Mouse (Mus musculus) ES-E14 (cell line): Measurements from ENCODE around the gene Sdccag8. TPM values are rescaled to one million over a fixed set of nuclear protein-coding genes. Genes with fewer than 3 reads are reported as not detected.

Experiments used
- DNase-seq: peaks from one replicate; pipeline ENCODE4 v3.0.0-alpha.2; 2013; ENCODE audit warnings: low read depth, low spot score
- H3K27ac ChIP-seq: 2 replicates; pipeline ENCODE4 v1.5.1; 2012; ENCODE audit warnings: low read depth, mild to moderate bottlenecking, low read length, moderate library complexity, mixed read lengths; ENCODE audit not compliant: poor library complexity, insufficient read depth, severe bottlenecking
- H3K36me3 ChIP-seq: 2 replicates; pipeline ENCODE4 v1.6.1; 2012; ENCODE audit warnings: mild to moderate bottlenecking, low read length, moderate library complexity, mixed read lengths; ENCODE audit not compliant: control insufficient read depth, poor library complexity, insufficient read depth, severe bottlenecking
- H3K4me1 ChIP-seq, 2 experiments: fragments of 150-350 bp in 1 of 2; sonication (generic) in 1 of 2; 2 replicates each; pipeline ENCODE4 v1.6.1; 2012; ENCODE audit warnings: low read length in 2 of 2, mild to moderate bottlenecking in 1 of 2, mixed read lengths in 1 of 2; ENCODE audit not compliant: control insufficient read depth in 2 of 2, insufficient read depth in 2 of 2, poor library complexity in 1 of 2
- H3K4me3 ChIP-seq, 2 experiments: fragments of 150-350 bp in 1 of 2; sonication (generic) in 1 of 2; 2 replicates each; pipeline ENCODE4 v1.5.1; 2012; ENCODE audit warnings: low read length in 2 of 2, low read depth in 1 of 2, mild to moderate bottlenecking in 1 of 2, mixed read lengths in 1 of 2; ENCODE audit not compliant: insufficient read depth in 1 of 2, poor library complexity in 1 of 2, severe bottlenecking in 1 of 2
- H3K9ac ChIP-seq: 2 replicates; pipeline ENCODE4 v1.6.1; 2012; ENCODE audit warnings: low read depth, mild to moderate bottlenecking, low read length, mixed read lengths; ENCODE audit not compliant: poor library complexity, insufficient read depth, severe bottlenecking
- H3K9me3 ChIP-seq: fragments of 150-350 bp; sonication (generic); 2 replicates; pipeline ENCODE4 v1.6.1; 2012; ENCODE audit warnings: low read depth, mild to moderate bottlenecking, low read length; ENCODE audit not compliant: control insufficient read depth, insufficient read depth
- CHD2 ChIP-seq: IDR thresholded peaks from 2 replicates; pipeline ENCODE4 v1.6.1; 2014; ENCODE audit warnings: mild to moderate bottlenecking, low read depth, low read length, inconsistent platforms
- HCFC1 ChIP-seq: IDR thresholded peaks from 2 replicates; pipeline ENCODE4 v1.6.1; 2012; ENCODE audit warnings: low read length, inconsistent platforms, borderline replicate concordance; ENCODE audit not compliant: insufficient read depth
- MAFK ChIP-seq: IDR thresholded peaks from 2 replicates; pipeline ENCODE4 v1.6.1; 2014; ENCODE audit warnings: mild to moderate bottlenecking, low read depth, low read length, inconsistent platforms; ENCODE audit not compliant: insufficient read depth
- ZC3H11A ChIP-seq: IDR thresholded peaks from 2 replicates; pipeline ENCODE4 v1.6.1; 2012; ENCODE audit warnings: low read depth, mild to moderate bottlenecking, inconsistent platforms, low read length, borderline replicate concordance
- ZNF384 ChIP-seq: IDR thresholded peaks from 2 replicates; pipeline ENCODE4 v1.6.1; 2012; ENCODE audit warnings: low read depth, low read length, inconsistent platforms
- in situ Hi-C, 2 experiments: fragments of 600-800 bp; cut with MboI; formaldehyde crosslinking; loops; one replicate each; pipeline ENCODE4 v1.15.1; 2025; ENCODE audit warnings: low sequenced_read_pairs in 2 of 2, inconsistent platforms in 1 of 2; ENCODE audit not compliant: unreplicated experiment in 2 of 2
- total RNA-seq: library from RNA; depleted of rRNA; stranded (reverse); fragments of 300-350 nt; gene quantifications from 2 replicates; pipeline ENCODE4 v1.2.3, GENCODE M21; 2012

The Sdccag8 gene
- total RNA-seq, 1 experiment = 5.0 TPM

- Histone ChIP-seq H3K9ac (no peak overlapping the region), H3K36me3 (no peaks in the 10 kb centered on the region), H3K4me3 (no peak overlapping the region), H3K27ac (no peak overlapping the region), H3K4me1 (no peaks in the 10 kb centered on the region), H3K9me3 (no peaks in the 10 kb centered on the region)
- no peak for TF ChIP-seq CHD2
- TF ChIP-seq HCFC1 = no peak
- TF ChIP-seq ZNF384 = no peak
- DNase-seq = no peak
- in situ Hi-C loops = no loop called here
Observed at GRCm38 (mm10) chr1:176930574-176930973, 116.1 kb downstream of the Sdccag8 start.

- Histone ChIP-seq H3K9ac (no peak overlapping the region), H3K36me3 (no peaks in the 10 kb centered on the region), H3K27ac (no peak overlapping the region), H3K9me3 (no peaks in the 10 kb centered on the region), H3K4me3 (no peak overlapping the region), H3K4me1 (no peaks in the 10 kb centered on the region)
- no peak for DNase-seq
- TF ChIP-seq MAFK (no peak), ZC3H11A (no peak), CHD2 (no peak), ZNF384 (no peak), HCFC1 (no peak)
- in situ Hi-C loops = no loop called here
Observed at GRCm38 (mm10) chr1:176930981-176931500, 116.6 kb downstream of the Sdccag8 start.

- H3K9ac ChIP-seq = no peak overlapping the region
- no peaks in the 10 kb centered on the region for H3K4me1 ChIP-seq
- H3K36me3 ChIP-seq = no peaks in the 10 kb centered on the region
- no peak for DNase-seq
- H3K9me3 ChIP-seq = no peaks in the 10 kb centered on the region
- no peak for TF ChIP-seq ZC3H11A
- no peak for TF ChIP-seq CHD2
- TF ChIP-seq MAFK = no peak
- TF ChIP-seq HCFC1 = no peak
- no peak for TF ChIP-seq ZNF384
- in situ Hi-C loops = no loop called here
- H3K27ac ChIP-seq = no peak overlapping the region
- no peak overlapping the region for H3K4me3 ChIP-seq
Observed at GRCm38 (mm10) chr1:176931511-176931910, 117.1 kb downstream of the Sdccag8 start.

GRCm38 (mm10) chr1:176932320-176932950 lies 118.0 kb downstream of the Sdccag8 start:
- in situ Hi-C loops = no loop called here
- Histone ChIP-seq H3K4me3 (no peak overlapping the region), H3K9me3 (no peaks in the 10 kb centered on the region), H3K4me1 (no peaks in the 10 kb centered on the region), H3K27ac (no peak overlapping the region), H3K36me3 (no peaks in the 10 kb centered on the region), H3K9ac (no peak overlapping the region)
- no peak for TF ChIP-seq HCFC1
- no peak for TF ChIP-seq ZNF384
- TF ChIP-seq MAFK = no peak
- TF ChIP-seq CHD2 = no peak
- TF ChIP-seq ZC3H11A = no peak
- DNase-seq = no peak

GRCm38 (mm10) chr1:176933319-176933718 lies 118.9 kb downstream of the Sdccag8 start:
- in situ Hi-C loops = no loop called here

More at GRCm38 (mm10) chr1:176933319-176933718, 118.9 kb downstream of the Sdccag8 start:
- TF ChIP-seq ZC3H11A (no peak), MAFK (no peak), ZNF384 (no peak), CHD2 (no peak), HCFC1 (no peak)
- H3K9ac ChIP-seq = no peak overlapping the region
- DNase-seq = no peak
- H3K36me3 ChIP-seq = no peaks in the 10 kb centered on the region
- H3K9me3 ChIP-seq = no peaks in the 10 kb centered on the region
- H3K4me3 ChIP-seq = no peak overlapping the region
- no peak overlapping the region for H3K27ac ChIP-seq
- H3K4me1 ChIP-seq = no peaks in the 10 kb centered on the region
